Mouse (Mus musculus) cerebellum, postnatal 25 days (tissue): ENCODE data around the gene Tmem135.

Experiments used
- DNase-seq, 2 experiments: peaks; one replicate each; pipeline ENCODE4 v3.0.0; 2021; ENCODE audit warnings: mixed read lengths in 2 of 2

The Tmem135 gene

DNA sequence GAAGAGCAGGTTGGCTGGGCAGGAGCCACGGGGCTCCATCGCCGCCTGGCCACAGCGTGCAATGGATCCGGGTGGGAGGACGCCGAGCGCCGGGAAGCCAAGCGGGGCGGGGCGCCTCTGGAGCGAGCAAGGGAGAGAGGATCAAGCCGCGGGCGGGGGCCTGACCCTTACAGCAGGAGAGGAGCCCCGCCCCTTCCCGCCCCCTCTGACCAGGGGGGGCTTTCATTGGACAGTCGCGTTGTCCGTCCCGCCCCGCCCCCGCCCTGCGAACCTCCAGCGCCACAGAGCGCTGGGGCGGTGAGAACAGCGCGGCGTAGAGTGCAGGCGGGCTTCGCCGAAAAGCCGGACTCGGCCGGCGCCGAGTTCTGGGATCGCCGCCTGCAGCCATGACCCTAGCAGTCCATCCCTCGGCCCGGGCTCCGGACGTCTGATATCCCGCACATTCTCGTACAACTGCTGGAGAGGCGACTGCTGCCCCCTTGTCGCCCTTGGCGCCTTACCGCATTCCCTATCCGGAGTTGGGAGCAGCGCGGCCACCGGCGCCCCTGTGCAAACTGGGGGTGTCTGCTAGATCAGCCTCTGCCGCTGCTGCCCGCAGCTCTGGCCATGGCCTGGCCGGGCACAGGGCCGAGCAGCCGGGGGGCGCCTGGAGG, at the start of gene Tmem135, which contains the start of gene Fzd4:
Gene Tmem135, minus strand, starts transcription at position 142 of the 653 bp plus-strand sequence.
Gene Fzd4, plus strand, starts transcription at position 275 of the 653 bp plus-strand sequence.
- DNase-seq, result peak; percentile 94 to 97

DNA sequence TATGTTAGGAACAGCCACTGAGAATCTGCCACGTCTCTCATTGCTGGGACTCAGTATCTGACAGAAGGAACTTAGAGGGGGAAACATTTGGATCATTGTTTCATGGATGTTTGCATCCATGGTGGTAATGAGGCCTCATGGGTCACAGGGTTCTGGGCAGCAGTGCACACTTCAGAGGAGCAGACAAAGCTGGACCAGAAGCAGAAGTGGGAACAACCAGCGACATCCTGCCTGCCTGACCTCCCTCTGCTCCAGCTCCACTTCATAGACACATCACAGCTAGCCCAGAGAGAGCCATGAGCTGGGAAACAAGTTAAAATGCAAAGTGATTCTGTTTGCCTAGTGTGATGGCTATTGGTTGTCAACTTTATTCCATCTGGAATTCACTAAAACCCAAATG, 46.3 kb upstream of the Tmem135 start:
- no peak for DNase-seq

DNA sequence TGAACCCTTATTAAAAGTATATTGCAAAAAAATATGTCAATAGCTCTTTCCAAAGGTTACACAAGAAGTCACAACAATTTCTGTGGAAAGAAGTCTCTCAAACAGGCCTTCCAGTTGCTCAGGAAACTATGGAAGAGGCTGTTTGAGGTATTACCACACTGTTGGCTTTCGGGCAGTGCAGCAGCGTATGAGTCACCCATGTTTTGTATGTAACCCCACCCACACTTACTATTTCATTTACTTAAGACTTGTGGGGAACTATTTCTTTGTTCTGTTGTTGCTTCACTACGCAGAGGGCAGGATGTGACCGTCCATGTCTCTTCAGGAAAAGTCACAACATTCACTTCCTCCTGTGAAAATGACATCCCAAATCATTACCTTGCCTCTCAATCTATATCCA, 41.1 kb upstream of the Tmem135 start:
- no peak for DNase-seq

DNA sequence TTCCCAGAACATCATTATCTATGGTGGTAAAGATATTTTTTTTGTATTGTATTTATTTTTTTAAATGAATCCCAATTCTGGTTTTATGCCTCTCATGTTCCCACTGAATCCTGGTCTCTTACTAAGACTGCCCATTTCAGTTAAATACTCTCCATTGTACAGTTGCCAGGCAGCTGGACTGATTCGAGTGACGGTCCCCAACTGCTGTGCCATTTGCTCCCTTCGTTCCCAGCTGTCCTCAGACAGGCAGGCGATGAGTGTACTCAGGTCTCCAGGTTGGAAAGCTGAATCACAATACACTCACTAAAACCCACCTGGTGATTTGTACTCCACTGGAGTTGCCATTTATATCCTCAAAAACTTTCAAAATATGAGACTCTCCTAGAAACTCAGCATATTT, 38.2 kb upstream of the Tmem135 start:
- no peak for DNase-seq

DNA sequence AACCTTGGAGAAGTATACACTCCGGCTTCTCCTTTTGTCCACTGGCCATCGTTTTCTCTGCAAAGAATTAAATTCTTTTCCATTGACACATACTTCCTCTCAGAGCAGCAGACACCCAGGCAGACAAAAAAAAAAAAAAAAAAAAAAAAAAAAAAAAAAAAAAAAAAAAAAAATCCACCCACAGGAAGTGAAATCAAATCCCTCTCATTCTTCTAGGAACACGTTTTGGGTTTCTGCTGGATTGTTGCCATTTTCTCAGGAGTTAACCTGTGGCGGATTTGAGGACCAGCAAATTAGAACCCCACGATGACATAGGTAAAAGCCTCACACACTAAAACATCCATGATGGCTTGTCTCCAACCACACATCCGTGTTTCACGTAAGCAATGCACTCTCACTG, 37.3 kb upstream of the Tmem135 start:
- no peak for DNase-seq

DNA sequence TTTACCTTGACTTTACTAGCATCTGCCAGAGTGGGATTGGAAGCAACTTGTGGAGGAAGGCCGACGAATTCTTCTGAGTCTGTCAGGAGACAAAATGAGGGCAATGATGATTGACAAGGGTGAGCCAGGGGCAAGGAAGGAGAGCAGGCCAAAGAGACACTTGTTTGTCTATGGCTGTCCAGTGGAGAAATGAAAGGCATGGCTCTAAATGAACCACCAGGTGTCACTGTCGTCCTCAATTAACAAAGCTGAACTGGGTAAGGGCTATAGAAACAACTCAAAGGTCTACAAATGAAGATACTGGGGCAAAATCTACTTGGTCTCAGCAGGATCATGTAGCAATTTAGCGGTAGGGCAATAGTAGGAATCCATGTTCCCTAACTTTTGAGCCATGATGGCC, 33.6 kb upstream of the Tmem135 start:
- peak; percentile 19 to 55 for DNase-seq

DNA sequence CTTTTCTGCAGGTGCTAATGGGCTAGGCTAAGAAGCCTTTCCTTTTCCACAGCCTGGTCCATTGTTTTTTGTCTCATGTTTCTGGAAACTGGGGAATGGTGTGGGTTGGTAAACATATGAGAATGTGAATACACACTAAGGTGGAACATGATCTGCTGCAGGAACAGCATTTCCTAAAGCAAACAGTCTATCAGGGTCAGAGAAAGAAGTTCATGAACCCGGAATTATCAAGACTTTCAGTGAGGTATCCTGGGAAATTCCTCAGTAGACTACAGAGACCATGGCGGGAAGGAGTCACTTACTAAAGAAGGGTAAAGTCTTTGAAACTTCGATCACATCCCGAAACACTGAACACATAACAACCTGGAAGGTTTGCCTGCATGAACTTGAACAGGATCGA, 32.4 kb upstream of the Tmem135 start:
- no peak for DNase-seq

DNA sequence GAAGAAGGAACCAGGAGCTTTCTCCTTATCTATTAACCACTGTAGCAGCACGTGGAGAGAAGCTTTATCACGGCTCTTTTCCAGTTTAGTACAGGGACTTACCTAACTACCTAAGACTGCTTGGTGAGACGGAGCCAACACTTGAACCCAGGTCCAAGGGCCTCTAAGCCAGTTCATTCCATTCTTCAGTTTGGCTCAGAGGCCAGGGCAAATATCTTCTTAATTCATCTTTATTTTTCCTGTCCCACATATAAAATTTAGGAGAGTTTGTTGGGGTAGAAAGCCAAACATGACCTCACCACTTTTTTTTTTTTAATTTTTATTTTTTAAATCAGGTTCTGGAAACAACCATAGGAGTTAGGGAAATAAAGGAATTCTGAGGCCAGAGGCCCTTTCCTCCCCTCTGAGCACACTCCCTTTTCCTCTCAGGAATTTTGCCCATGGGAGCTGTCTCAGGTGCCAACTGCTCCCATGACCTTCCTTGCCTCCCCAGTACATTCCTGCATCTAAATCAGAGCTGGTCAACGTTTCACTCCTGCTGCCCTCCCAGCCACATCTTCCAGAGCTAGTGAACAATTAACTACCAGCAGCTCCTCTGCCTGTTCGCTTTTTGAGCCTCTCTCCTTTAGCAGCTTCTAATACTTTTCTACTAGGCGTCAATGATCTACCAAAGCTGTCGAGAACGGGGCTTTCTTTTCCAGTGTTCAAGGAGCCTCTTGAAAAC, 30.0 kb upstream of the Tmem135 start:
- no peak for DNase-seq

DNA sequence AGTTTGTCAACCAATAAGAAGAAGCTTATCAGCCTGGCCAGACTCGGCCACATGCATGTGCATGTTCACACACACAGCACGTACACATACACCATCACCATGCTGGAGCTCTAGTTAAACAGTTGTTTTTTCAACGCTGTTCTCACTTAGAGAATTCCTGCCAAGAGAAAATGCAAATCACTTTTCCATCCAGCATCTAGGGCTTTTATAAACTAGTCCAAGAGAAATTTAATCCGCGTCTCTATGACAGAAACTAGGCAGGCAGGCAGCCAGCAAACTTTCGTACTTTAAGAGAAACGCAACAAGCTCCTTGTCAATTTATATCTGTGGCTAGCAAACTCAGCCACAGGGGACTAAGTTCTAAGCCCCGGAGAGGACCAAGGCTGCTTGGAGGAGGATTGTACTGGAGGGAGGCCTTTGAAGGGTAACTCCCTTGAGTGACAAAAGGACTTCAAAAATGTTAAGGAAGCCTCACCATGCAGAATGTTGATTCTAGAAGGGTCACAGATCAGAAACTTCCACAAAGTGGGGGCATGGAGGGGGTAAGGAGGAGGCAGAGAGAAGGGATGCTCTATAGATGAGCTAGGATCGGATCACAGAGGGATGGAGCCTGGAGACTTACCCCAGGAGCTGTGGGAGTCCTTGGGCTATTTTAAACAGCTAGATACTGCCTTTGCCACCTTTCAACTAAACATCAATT, 29.3 kb upstream of the Tmem135 start:
- no peak for DNase-seq

DNA sequence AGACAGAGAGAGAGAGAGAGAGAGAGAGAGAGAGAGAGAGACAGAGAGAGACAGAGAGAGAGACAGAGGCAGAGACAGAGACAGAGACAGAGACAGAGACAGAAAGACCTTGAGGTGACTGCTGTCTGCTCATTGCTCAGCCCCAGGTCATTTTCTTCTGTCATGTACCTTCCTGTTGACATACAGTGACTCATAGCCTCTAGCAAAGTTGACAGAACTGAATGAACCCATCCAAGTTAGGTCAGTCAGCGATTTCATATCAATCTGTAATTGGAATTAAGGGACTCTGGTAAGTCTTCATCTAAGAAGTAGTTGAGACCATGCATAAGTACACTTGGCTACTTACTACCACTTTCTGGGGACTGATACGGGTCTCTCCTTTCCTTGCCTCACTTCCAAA, 27.2 kb upstream of the Tmem135 start:
- DNase-seq, result no peak

DNA sequence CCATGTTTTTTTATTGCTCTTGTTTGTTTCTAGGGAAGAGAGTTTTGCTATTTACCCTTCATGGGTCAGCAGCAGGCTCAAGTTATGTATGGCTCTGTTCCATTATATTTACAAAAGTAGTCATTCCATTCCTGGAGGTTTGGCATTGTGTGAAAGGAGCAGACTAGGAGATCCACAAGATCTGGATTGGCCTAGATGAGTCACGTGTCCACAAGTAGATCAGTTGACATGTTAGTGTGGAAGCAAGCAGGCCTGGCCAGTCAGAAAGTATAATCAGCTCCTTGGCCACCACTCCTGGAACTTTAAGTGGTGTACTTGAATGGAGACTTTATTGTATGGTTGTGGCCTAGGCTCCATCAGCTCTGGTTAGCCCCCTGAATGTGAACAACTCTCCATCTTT, 25.3 kb upstream of the Tmem135 start:
- DNase-seq, result no peak

DNA sequence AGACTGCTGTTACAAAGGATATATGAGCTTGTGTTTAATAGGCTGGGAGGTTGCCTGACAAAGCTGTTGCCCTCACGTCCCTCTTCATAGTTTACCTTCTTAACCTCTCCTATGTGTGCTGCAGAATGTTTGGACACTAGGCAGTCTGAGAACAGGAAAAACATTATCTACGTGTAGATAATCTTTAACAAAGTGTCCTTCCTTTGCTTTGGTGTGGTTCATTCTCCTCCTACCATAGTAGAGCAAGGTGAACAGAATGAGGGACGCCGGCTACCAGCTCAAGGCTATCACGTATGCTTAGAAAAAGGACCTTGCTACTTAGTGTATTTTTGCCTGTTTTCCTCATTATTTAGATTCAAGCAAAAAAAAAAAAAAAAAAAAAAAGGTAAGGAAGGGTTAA, 24.8 kb upstream of the Tmem135 start:
- DNase-seq, result no peak

DNA sequence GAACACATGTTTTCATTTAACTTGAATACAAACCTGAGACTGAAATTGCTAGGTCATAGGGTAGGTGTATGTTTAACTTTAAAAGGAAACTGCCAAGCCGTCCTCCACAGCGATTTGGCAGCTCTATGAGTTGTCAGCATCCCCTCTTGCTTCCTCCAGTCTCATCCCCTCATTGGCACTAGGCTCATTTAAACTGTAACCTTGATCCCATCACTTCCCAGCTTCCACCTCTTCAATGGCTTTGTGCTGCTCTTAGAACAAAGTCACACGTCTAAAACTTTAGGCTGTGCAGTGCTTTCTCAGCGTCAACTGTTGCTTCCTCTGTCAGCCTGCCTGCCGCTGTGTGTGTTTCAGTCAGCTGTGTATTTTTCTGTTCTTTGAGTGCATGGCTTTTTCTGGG, 23.1 kb upstream of the Tmem135 start:
- no peak for DNase-seq

DNA sequence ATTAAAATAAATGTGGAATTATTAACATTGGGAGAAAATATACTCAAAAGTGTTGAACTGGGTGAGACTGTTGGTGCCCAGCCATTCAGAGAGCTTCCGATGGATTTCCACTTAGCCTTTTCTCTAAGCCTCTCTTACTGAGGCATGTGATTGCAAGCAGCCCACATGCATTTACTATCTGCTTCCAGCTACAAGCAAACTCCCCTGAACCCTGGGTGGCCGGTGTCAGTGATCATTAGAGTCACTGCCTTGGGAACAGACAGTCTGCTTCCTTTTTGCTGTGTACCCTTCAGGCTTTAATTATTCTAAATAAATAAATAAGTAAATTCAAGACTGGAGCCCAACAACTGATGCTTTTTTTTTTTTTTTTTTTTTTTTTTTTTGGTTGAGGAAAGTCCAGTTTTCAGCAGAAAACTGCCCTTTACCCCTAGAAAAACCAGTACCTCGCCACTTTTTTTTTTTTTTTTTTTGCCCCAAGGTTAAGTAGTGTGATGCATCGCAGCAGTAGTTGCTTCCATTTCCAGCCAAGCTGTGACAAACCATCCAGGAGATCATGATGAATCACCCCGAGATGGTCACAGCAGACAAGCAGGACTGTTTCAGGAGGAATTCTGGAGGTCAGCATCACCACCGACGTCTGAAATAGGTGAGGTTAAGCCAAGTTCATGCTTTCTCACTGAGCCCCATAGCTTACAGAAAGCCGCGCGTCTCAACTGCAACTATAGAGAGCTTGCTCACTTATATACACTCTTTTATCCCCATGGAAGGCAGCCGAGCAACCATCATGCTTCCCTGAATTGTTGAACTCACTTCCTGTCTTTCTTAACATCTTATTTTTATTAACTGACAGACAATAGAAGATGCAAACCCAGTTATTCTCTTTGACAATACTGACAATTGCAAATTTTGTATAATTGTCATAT, 22.0 kb upstream of the Tmem135 start:
- no peak for DNase-seq

DNA sequence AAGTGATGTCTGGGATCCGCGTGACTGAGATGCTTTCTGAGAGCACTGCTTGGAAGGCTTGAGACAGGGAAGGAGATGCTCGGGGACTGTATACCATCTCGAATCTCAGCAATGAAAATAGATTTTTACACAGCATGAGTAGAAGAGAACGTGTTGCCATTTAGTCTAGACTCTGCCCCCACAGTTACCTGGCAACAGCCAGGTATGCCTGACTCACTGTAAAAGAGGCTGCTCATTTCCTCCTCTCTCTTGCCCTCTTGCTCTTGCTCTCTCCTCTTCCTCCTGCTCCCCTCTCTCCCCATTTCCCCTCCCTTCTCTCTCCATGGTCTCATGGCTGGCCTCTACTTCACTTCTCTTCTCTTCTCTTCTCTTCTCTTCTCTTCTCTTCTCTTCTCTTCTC, 20.6 kb upstream of the Tmem135 start:
- no peak for DNase-seq

DNA sequence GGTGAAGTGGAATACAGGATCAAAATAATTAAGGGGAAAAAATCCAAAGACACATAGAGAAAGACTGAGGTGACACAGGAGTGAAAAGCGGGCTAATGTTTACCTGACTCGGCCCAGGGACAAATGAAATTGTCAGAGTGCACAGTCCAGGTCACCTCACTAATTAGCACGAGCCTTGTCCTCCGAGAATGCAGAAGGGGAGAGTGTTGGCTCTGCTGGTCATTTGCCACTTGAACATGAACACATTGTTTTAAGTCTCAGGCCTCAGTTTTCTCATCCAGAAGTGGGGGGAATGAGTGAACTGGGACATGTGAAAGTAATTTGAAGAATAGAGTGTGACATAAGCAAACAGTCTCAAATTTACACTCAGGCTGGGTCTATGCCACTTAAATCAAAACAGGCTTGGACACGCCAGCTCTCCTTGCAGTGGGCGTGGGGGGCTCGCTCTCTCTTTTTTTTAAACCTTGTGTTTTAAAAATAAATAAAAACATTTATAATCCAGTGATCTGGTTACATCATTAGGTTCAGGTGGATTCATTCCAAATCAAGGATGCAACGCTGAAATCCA, 19.8 kb upstream of the Tmem135 start:
- no peak for DNase-seq

DNA sequence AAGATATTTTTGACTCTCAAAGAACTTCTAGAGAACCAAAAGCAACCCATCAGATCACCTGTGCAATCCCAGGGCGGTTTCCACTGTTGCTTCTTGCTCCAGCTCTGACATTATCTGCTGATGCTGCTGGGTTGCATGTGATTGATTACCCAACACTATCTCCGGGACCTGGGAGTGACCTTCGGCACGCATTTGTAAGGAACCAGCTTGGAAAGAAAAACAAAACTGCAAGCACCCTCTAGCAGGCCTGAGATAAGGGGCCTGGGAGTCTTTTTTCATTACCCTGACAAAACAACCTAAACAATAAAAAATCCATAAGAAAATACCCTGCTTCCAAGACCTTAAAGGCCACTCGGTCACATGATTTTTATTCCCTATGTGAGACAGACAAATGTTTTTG, 19.2 kb upstream of the Tmem135 start:
- no peak for DNase-seq

DNA sequence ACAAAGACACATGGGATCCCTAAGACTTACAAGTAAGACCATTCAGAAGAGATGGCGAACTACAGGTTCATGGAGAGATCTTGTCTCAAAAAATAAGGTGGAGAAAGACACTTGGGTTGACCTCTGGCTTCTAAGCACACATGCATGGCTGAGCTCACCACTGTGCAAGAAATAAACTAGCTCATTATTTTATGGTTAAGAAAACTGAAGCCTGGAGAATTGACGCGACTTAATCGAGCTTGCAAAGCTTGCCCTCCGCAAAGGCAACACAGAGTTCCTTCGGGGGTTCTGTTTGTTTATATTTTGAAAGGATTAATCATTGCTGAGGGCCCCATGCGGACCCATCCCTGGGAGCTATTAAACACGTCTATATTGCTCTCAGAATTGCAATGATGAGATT, 18.6 kb upstream of the Tmem135 start:
- DNase-seq, result no peak

DNA sequence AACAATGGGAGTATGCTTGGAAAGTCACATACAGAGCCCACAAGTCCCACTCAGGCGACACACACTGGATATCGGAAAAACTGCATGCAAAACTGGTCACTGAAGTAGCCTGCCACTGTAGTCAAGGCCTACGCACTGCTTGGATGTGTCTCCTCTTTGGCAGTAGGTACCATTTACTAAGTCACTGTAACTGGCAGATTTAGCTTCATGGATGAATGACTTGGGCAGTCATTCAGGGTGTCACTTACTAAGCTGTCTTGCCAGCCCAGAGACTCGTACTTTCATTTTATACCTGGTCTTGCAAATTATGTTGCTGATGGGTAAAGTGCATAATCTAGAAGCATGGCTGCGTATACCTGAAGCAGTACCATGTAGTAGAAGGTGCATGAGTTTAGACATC, 17.3 kb upstream of the Tmem135 start:
- no peak for DNase-seq

DNA sequence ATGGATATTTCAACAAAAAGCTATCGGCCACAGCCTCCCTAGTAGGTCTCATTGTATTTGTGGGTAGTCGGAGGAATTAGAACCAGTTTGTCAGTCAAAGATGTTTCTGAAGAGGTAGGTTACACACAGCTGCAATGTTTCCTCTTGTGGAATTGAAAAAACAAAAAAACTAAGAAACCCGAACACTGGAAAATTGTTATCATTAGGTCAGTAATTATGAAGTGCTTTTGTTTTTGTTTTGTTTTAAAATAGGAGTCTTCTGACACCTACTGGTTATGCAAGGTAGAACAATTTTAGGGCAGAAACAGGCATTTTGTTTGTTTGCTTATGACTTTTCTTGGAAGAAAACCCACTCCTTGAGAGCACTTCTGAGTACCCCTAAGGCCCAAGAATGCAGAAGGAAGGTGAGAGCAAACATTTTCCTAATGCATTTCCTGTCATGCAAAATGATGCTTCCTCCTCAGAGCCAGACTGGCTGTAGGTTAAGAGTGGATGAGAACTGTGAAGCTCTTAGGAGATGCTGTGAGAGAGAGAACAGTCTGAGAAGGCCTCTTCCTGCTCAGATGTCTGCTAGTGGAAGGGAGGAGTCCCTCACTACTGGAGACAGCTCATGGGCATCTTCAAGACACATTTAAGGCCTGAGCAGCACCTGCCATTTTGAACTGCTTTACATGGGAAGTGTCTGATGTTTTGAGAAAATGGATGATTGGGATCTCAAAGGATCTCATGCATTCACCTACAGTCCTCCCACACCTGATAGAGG, 15.1 kb upstream of the Tmem135 start:
- no peak for DNase-seq

DNA sequence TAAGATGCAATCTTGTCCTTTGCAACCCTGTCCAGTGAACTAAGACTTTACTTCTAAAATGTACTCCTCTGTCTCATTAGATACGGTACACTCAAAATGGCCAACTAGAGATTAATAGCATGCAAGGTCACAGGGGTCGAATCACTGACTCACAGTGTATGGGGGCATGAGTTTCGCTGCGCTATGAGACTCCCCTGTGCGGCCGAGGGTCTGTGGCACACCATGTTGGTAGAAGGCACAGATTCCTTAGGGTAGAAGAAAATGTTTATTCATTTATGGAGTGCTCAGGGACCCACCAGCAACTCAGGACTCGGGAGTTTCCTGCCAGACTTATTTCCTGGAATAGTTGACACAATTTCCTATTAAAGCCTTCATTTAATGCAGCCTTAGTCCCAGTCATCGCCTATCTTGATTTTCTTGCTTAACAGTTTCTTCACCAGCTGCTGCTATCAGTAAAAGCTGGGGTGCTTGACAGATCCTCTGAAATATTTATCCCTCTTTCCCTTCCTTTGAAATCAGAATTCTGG, 14.2 kb upstream of the Tmem135 start:
- DNase-seq, result no peak

DNA sequence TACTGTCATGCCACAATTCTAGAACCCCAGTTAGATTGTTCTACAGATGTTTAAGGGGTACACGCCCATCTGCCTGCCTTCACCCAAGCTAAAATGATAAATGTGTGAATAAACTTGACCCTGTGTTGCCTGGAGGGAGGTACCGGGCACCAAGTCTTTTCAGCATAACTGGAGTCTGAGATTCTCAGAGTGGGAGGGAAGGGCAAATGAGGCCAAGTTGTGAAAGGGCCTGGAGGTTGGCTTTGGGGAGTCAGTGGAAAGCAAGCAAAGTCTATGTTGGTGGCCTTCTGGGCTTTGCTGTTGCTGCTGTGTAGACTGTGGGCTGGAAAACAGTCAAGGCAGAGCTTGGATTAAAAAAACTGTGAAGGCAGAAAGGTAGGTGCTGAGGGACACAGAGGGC, 13.7 kb upstream of the Tmem135 start:
- no peak for DNase-seq
